In the genomic region with DNA sequence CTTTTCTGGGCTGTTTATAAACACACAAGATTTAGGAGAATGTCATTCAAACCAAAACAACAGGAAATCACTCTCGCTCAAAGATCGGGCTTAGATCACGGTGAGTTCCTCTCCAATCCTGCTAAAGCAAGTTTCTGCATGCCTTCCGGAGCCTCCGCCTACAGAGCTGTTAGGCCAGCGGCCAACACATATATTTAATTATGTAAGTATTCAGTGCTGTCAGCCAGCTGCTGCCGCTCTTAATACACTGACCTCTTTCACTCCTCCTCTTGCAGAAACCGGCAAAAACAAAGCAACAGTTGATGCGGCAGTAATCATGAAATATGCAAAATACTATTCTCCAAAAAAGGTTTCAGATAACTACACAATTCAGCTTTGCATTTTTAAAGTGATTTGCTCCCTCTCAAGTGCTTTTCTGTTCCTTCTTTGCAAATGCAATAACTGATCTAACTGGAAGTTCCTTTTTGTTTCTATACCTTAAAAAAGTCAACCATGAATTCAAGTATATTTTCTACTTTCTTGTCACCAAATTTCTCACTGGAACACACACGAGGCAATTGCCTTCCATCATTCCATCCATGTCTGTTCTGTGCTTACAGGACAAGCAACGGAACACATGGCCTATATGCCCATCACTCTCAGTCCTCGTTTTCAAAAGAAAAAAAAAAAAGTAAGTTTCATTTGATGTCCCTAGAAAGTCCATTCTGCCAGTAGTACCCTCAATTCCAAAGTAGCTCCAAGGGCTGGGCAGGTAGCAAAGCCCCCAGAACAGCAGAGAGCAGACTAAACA, we compare ENCODE assay signal across 9 mouse cellular contexts.
DNase-seq lines count a peak whose midpoint lies in the region; ATAC-seq and TF ChIP-seq lines count a peak whose summit lies in the region.
"Had no signal": no experiment of that assay in that cellular context is flagged by ENCODE, and none has a peak within 500 bp of the region (broad histone marks: within the 10 kb centered on the region; RNA-seq: fewer than 3 reads in every experiment).

No protein-coding gene starts in this region.

- H3K9me3 ChIP-seq in forebrain, embryonic 15.5 days: no peaks in the 10 kb centered on the region
- no peaks in the 10 kb centered on the region for H3K9me3 ChIP-seq in intestine, embryonic 14.5 days (ENCODE audit: control insufficient read depth, low read length)

- peak overlapping the region; percentile 41 for H3K4me3 ChIP-seq in layer of hippocampus, adult 2 months
- no peak overlapping the region for H3K4me3 ChIP-seq in forebrain, embryonic 15.5 days
- H3K4me3 ChIP-seq in intestine, embryonic 14.5 days (ENCODE audit: low read depth, low read length): no peak overlapping the region
- no peak overlapping the region for H3K4me3 ChIP-seq in myocyte

- H3K4me2 ChIP-seq in forebrain, embryonic 15.5 days (replicated peaks): 0 out of 2 replicates have a peak overlapping the region, but pooled peaks have one; percentile 1
- H3K4me2 ChIP-seq in intestine, embryonic 14.5 days (ENCODE audit: low read length): no peak overlapping the region
- peak overlapping the region; percentile 66 for H3K4me2 ChIP-seq in myocyte (ENCODE audit: low read depth)

- peaks cover 34% of the 10 kb centered on the region for H3K4me1 ChIP-seq in forebrain, embryonic 15.5 days
- H3K4me1 ChIP-seq in intestine, embryonic 14.5 days (replicated peaks; ENCODE audit: control insufficient read depth, insufficient read depth, low read length): peaks cover 38% of the 10 kb centered on the region

- H3K36me3 ChIP-seq in forebrain, embryonic 15.5 days: no peaks in the 10 kb centered on the region
- H3K36me3 ChIP-seq in intestine, embryonic 14.5 days (ENCODE audit: control insufficient read depth, insufficient read depth, low read length): no peaks in the 10 kb centered on the region
- H3K36me3 ChIP-seq in myocyte (ENCODE audit: control insufficient read depth, insufficient read depth): no peaks in the 10 kb centered on the region

- intact Hi-C loops in left cerebral cortex, postnatal 4 days (cut with DNase I): no loop called here

- TF ChIP-seq CTCF in layer of hippocampus, adult 2 months (conservative IDR thresholded peaks at IDR 0.05): no peak

- H3K27ac ChIP-seq in layer of hippocampus, adult 2 months: no peak overlapping the region
- H3K27ac ChIP-seq in forebrain, embryonic 15.5 days (replicated peaks): peak overlapping the region; percentile 64
- peak overlapping the region; percentile 44 for H3K27ac ChIP-seq in intestine, embryonic 14.5 days (ENCODE audit: low read depth)

- no peak for TF ChIP-seq POLR2A in myocyte (IDR thresholded peaks at IDR 0.05; ENCODE audit: insufficient read length, low read depth)

- no peak for DNase-seq in layer of hippocampus, adult 2 months (ENCODE audit: low spot score in 2 of 2)
- DNase-seq in layer of hippocampus, adult 9-10 months (ENCODE audit: low spot score): no peak
- DNase-seq in ZHBTc4 (ENCODE audit: low read depth, low spot score): peak; percentile 43
- DNase-seq in intestine, embryonic 14.5 days (ENCODE audit: low spot score): no peak
- DNase-seq in left cerebral cortex, postnatal 4 days: peak; percentile 65
- no peak for DNase-seq in cerebellum, adult 11 months

- H3K27me3 ChIP-seq in forebrain, embryonic 15.5 days: no peaks in the 10 kb centered on the region
- no peaks in the 10 kb centered on the region for H3K27me3 ChIP-seq in intestine, embryonic 14.5 days (replicated peaks; ENCODE audit: control insufficient read depth, insufficient read depth, low read length)
- H3K27me3 ChIP-seq in myocyte (ENCODE audit: control insufficient read depth, insufficient read depth, insufficient read length): no peaks in the 10 kb centered on the region
- H3K27me3 ChIP-seq: Patski had no signal

- 2% methylated on average over 12 of the region's 12 CpGs for WGBS in forebrain, embryonic 15.5 days
- WGBS in intestine, embryonic 14.5 days: 29% methylated on average over 12 of the region's 12 CpGs

- no peak overlapping the region for H3K9ac ChIP-seq in forebrain, embryonic 15.5 days (replicated peaks)
- H3K9ac ChIP-seq in intestine, embryonic 14.5 days (ENCODE audit: low read length): no peak overlapping the region

- H3ac ChIP-seq in myocyte (ENCODE audit: control insufficient read depth, insufficient read length): no peak overlapping the region

- no peaks in the 10 kb centered on the region for H3K79me2 ChIP-seq in myocyte (ENCODE audit: control insufficient read depth, insufficient read depth)

- peak; percentile 89 for ATAC-seq in forebrain, embryonic 15.5 days (replicated peaks)
- 0 out of 2 replicates have a peak, but pooled peaks have one; percentile 45 for ATAC-seq in intestine, embryonic 14.5 days (replicated peaks; ENCODE audit: low FRiP score, low TSS enrichment, low read depth)
- ATAC-seq: Patski had no signal

TF ChIP-seq in myocyte, 11 proteins besides CTCF, POLR2A, EP300 and RAD21:
- no peak for TF ChIP-seq REST (IDR thresholded peaks at IDR 0.05; ENCODE audit: insufficient read depth, insufficient read length)
- TF ChIP-seq MYOD1 (IDR thresholded peaks at IDR 0.05; ENCODE audit: control insufficient read depth in 1 of 3, insufficient read length in 2 of 3, low read depth in 2 of 3): peak in 1 of 3 experiments; percentile 15
TF ChIP-seq in myocyte: peak in this region for 1.

Comparison
In these comparisons a context has a peak if more than half of its experiments do, and no peak if none do; other contexts are left out.
1. DNase-seq: peak in ZHBTc4 (single experiment) and left cerebral cortex, postnatal 4 days (single experiment); none in layer of hippocampus, adult 2 months (0 of 2), layer of hippocampus, adult 9-10 months (single experiment), intestine, embryonic 14.5 days (single experiment) and cerebellum, adult 11 months (single experiment).